22 mouse cellular contexts compared by ENCODE assay signal in genomic region chr19:23203505-23204053, GRCm38 (mm10).
"Had no signal": no experiment of that assay in that cellular context is flagged by ENCODE, and none has a peak within 500 bp of the region (broad histone marks: within the 10 kb centered on the region; RNA-seq: fewer than 3 reads in every experiment).

No protein-coding gene starts in this region.

- H3K4me2 ChIP-seq: intestine, embryonic 15.5 days; kidney, embryonic 15.5 days; lung, embryonic 15.5 days; midbrain, embryonic 13.5 days; neural tube, embryonic 13.5 days; stomach, embryonic 15.5 days had no signal

- H3K9me3 ChIP-seq: intestine, embryonic 15.5 days; lung, embryonic 15.5 days; stomach, embryonic 15.5 days had no signal

- H3K9ac ChIP-seq: intestine, embryonic 15.5 days; kidney, embryonic 15.5 days; lung, embryonic 15.5 days; midbrain, embryonic 13.5 days; neural tube, embryonic 13.5 days; stomach, embryonic 15.5 days had no signal

- DNase-seq: kidney, adult 11 months; kidney, adult 8-10 months; kidney, postnatal 10 days; kidney, postnatal 36 days; layer of hippocampus, postnatal 36 days; lung, adult 18-20 months; lung, postnatal 10 days; lung, postnatal 36 days; retina, postnatal 1 day; right cerebral cortex, postnatal 25 days; spleen, adult 18-20 months; thymus, postnatal 14 days; thymus, postnatal 4 days had no signal

- H3K4me3 ChIP-seq: intestine, embryonic 15.5 days; kidney, embryonic 15.5 days; left cerebral cortex, adult 2 months; lung, embryonic 15.5 days; midbrain, embryonic 13.5 days; myocyte; neural tube, embryonic 13.5 days; stomach, embryonic 15.5 days had no signal

- H3K27me3 ChIP-seq: intestine, embryonic 15.5 days; kidney, embryonic 15.5 days; lung, embryonic 15.5 days; midbrain, embryonic 13.5 days; neural tube, embryonic 13.5 days; stomach, embryonic 15.5 days had no signal

- H3K4me1 ChIP-seq: intestine, embryonic 15.5 days; kidney, embryonic 15.5 days; lung, embryonic 15.5 days; midbrain, embryonic 13.5 days; neural tube, embryonic 13.5 days; stomach, embryonic 15.5 days had no signal

- H3K27ac ChIP-seq: intestine, embryonic 15.5 days; kidney, embryonic 15.5 days; left cerebral cortex, adult 2 months; lung, embryonic 15.5 days; midbrain, embryonic 13.5 days; neural tube, embryonic 13.5 days; stomach, embryonic 15.5 days had no signal

- ATAC-seq: intestine, embryonic 15.5 days; midbrain, embryonic 13.5 days; midbrain, embryonic 16.5 days had no signal
